Mouse (Mus musculus) hindbrain, embryonic 14.5 days (tissue): ENCODE measurements around the gene Prph. TPM values are rescaled to one million over a fixed set of nuclear protein-coding genes. Genes with fewer than 3 reads are reported as not detected.

Experiments
- ATAC-seq: fragments of 200-750 bp; cut with Nextera tagmentation; 2 replicates; pipeline ENCODE4 v1.8.0; 2017; ENCODE audit warnings: moderate number of reproducible peaks, mild to moderate bottlenecking, moderate TSS enrichment, moderate library complexity; ENCODE audit not compliant: low FRiP score
- DNase-seq: peaks from one replicate; pipeline ENCODE4 v3.0.0-alpha.2; 2015; ENCODE audit warnings: low spot score
- H3K27ac ChIP-seq: fragments of 300-500 bp; sonication (generic); 2 replicates; pipeline ENCODE4 v1.5.1; 2014; ENCODE audit warnings: mild to moderate bottlenecking, moderate library complexity
- H3K27me3 ChIP-seq: fragments of 300-500 bp; sonication (generic); 2 replicates; pipeline ENCODE4 v1.6.1; 2014; ENCODE audit warnings: mild to moderate bottlenecking, low read length, mixed read lengths; ENCODE audit not compliant: control insufficient read depth, insufficient read depth
- H3K36me3 ChIP-seq: fragments of 300-500 bp; sonication (generic); replicated peaks from 2 replicates; pipeline ENCODE4 v1.6.1; 2014; ENCODE audit not compliant: control insufficient read depth, insufficient read depth
- H3K4me1 ChIP-seq: fragments of 300-500 bp; sonication (generic); replicated peaks from 2 replicates; pipeline ENCODE4 v1.6.1; 2014; ENCODE audit warnings: antibody characterized with exemption, low read length, mixed read lengths; ENCODE audit not compliant: control insufficient read depth, insufficient read depth
- H3K4me2 ChIP-seq: fragments of 300-500 bp; sonication (generic); replicated peaks from 2 replicates; pipeline ENCODE4 v1.6.1; 2014; ENCODE audit warnings: mild to moderate bottlenecking, moderate library complexity
- H3K4me3 ChIP-seq: fragments of 300-500 bp; sonication (generic); replicated peaks from 2 replicates; pipeline ENCODE4 v1.5.1; 2014; ENCODE audit warnings: mild to moderate bottlenecking, low read length
- H3K9ac ChIP-seq: fragments of 300-500 bp; sonication (generic); 2 replicates; pipeline ENCODE4 v1.6.1; 2014
- H3K9me3 ChIP-seq: fragments of 300-500 bp; sonication (generic); 2 replicates; pipeline ENCODE4 v1.6.1; 2016; ENCODE audit warnings: low read length; ENCODE audit not compliant: control insufficient read depth
- WGBS: fragments of 180-500 bp; shearing (Covaris S2); extraction: QIAGEN DNeasy Blood & Tissue Kit; methylation state at CpG from one replicate; pipeline ENCODE4 v1.1.7; 2014; 5-methylcytosine and 5-hydroxymethylcytosine counted together
- polyA plus RNA-seq: library from polyadenylated mRNA; unstranded; fragments of >200 nt; fragmentation: Nextera tagmentation; extraction: Ambion mirVana; gene quantifications from 2 replicates; pipeline ENCODE4 v1.2.1, GENCODE M21; 2014

Gene Prph
- polyA plus RNA-seq, 1 experiment from 2014 or later = 77.9 TPM

DNA sequence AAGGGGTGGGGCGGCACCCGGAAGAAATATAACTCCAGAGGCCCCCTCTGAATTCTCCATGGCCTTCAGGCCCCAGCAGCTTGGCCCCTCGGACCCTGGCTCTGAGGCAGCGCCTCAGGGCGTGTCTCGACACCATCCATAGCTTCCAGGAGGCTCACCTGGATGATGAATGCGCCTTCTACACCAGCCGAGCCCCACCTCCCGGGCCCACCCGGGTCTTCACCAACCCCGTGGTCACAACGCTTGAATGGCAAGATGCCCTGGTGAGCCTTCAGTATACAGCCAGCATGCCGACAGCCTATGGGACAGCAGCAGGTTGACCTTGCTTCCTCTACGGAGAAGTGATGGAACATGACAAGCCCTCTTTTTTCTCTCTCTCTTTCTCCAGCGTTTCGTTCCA, 27.9 kb downstream of the Prph start:
- DNase-seq (no peak), ATAC-seq (peak; percentile 14; the same call in 1 of the 2 replicates)
- H3K9ac ChIP-seq = no peak overlapping the region
- H3K27me3 ChIP-seq = peaks cover 44% of the 10 kb centered on the region
- no peaks in the 10 kb centered on the region for H3K9me3 ChIP-seq
- no peaks in the 10 kb centered on the region for H3K36me3 ChIP-seq
- no peak overlapping the region for H3K4me3 ChIP-seq
- H3K4me2 ChIP-seq = no peak overlapping the region
- H3K27ac ChIP-seq = no peak overlapping the region
- 91% methylated on average over 16 of the region's 16 CpGs for WGBS
- H3K4me1 ChIP-seq = no peaks in the 10 kb centered on the region

DNA sequence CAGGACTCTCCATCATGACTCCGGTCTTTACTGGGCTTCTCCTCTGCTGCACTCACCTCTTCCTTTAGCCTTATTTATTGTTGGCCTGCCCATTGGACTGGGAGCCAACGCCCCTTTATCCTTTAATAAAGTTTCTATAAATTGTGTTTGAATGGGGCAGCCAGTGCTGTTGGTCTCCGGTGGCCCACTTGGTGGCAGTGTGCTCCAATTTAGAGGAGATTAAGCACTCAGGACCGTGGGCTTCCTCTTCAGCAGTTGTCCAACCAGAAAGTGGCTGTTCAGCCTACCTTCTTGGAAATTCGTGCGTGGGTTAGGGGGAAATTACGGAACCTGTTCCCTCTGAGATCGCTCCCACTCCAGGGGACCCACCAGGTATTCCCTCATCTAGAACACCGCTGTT, 28.3 kb downstream of the Prph start:
- DNase-seq (no peak), ATAC-seq (no peak)
- H3K27ac ChIP-seq = no peak overlapping the region
- peaks cover 48% of the 10 kb centered on the region for H3K27me3 ChIP-seq
- H3K36me3 ChIP-seq = no peaks in the 10 kb centered on the region
- no peak overlapping the region for H3K9ac ChIP-seq
- H3K4me2 ChIP-seq = no peak overlapping the region
- H3K9me3 ChIP-seq = no peaks in the 10 kb centered on the region
- H3K4me3 ChIP-seq = no peak overlapping the region
- 0 out of 2 replicates have a peak, but pooled peaks cover 4% of the 10 kb centered on the region for H3K4me1 ChIP-seq
- 72% methylated on average over 9 of the region's 9 CpGs for WGBS

DNA sequence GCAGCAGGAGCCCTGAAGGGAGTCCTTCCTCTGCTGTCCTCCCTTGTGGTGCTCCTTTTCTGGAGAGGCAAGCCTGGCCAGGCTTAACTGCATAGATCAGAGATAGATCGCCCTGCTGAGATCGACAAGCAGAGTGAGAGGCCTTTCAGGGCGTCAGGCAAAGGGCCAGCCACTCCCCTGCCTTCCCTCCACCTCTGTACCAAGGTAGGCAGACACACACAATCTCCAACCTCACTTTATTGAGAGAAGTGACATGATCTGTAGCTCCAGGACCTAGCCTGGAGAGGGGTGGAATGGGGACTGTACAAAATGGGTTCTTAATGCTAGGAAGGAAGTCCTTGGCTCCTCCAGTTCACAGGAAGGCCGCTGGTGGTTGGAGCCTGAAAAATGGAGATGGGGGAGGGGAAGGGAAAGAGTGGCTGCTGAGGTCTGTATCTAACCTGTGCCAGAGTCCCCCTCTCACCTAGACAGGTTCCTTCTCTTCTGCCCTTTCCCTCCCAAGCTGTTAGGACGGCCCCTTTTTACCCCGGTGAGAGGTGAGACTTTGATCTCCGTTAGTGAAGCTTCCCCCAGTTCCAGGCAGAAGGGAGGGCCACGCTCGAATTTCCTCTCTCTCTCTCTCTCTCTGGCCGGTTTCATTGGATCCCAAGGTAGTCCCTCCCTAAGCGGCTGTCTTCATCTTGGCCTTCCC, 29.0 kb downstream of the Prph start:
- Histone ChIP-seq H3K4me2 (no peak overlapping the region; the same call in 1 of the 2 replicates), H3K4me3 (no peak overlapping the region), H3K27me3 (peaks cover 55% of the 10 kb centered on the region), H3K4me1 (peaks cover 10% of the 10 kb centered on the region; the same call in 1 of the 2 replicates), H3K27ac (no peak overlapping the region), H3K36me3 (no peaks in the 10 kb centered on the region), H3K9me3 (no peaks in the 10 kb centered on the region), H3K9ac (no peak overlapping the region)
- ATAC-seq = no peak
- WGBS = 7% methylated on average over 11 of the region's 11 CpGs
- no peak for DNase-seq

DNA sequence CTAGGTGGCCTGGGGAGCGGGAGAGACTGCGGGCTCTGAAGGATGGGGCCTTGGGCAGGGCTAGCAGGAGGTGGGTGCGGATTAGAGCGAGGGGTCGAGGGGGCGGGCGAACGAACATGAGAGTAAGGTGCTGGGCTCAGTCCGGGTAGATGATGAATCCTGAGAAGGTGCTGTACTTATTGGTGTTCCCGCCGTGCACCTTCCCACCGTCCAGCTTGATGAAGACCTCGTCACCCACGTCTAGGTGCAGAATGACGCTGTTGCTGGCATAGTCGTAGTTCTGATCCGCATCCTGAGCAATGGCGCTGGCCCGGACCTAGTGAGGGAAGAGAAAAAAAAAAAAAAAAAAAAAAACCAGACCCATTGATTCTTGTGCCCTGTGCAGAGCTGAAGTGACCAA, 29.6 kb downstream of the Prph start:
- H3K27ac ChIP-seq = no peak overlapping the region
- no peaks in the 10 kb centered on the region for H3K36me3 ChIP-seq
- no peak for DNase-seq
- no peak overlapping the region for H3K4me3 ChIP-seq
- no peak overlapping the region; the same call in 1 of the 2 replicates for H3K4me2 ChIP-seq
- peaks cover 62% of the 10 kb centered on the region for H3K27me3 ChIP-seq
- no peak overlapping the region for H3K9ac ChIP-seq
- H3K4me1 ChIP-seq = peaks cover 13% of the 10 kb centered on the region; the same call in 1 of the 2 replicates
- 9% methylated on average over 18 of the region's 19 CpGs for WGBS
- no peaks in the 10 kb centered on the region for H3K9me3 ChIP-seq
- no peak for ATAC-seq

DNA sequence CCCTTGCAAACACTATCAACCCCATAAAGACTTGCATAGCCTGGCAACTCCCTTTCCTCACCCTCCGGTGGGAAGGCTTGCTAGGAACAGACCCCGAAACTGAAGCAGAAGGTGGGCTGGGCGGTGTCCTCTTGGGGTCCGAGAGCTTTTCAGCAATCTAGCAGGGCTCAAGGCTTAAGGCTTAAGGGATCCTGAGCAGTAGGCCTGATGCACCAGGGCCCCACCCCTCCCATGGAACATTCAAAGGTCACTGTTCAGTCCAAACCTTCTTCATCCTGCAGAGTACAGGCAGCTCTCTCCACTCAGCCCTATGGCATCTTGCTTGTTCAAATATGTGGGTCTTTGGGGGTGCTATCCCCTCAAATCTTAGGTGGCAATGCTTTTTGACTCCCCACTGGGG, 31.0 kb downstream of the Prph start:
- Histone ChIP-seq H3K9me3 (no peaks in the 10 kb centered on the region), H3K27me3 (peaks cover 66% of the 10 kb centered on the region), H3K27ac (no peak overlapping the region), H3K4me3 (no peak overlapping the region), H3K9ac (no peak overlapping the region), H3K4me2 (peak overlapping the region; percentile 12; the same call in 1 of the 2 replicates), H3K4me1 (peaks cover 13% of the 10 kb centered on the region; the same call in 1 of the 2 replicates), H3K36me3 (no peaks in the 10 kb centered on the region)
- no peak for DNase-seq
- 71% methylated on average over 4 of the region's 4 CpGs for WGBS
- ATAC-seq = no peak

DNA sequence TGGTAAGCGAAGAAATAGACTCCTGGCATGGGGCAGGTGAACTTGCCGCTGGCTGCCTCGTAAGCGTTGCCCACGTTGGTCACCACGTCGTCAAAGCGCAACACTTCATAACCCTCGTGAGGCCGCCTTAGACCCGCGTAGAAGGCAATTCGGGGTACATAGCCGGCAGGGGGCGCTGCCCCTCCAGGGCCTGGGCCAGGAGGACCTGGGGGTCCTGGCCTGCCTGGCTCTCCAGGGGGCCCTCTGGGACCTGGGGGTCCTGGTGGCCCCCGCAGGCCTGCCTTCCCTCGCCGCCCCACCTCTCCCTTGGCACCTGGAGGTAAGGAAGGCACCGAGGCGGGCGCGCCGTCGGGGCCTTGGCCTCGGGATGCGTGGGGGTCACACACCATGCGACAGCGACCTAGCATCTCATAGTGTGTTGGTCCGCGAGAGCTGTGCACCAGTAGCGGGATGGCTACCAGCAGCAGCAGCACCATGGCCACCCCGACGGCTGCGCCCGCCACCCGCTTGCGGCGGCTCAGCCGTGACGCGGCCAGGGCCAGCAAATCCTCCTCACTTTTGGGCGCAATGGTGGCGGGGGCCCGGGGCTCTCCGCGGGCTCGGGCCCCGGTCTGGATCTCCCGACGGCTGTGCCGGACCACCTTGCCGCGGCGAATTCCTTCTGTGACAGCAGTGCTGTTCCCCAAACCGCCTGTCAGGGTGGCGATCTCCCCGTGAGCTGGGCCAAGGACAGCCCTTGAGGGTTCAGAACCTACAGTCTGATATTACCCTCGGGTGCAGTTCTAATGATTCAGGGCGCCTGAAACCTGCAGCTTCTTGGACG, 32.5 kb downstream of the Prph start, which contains the start of gene C1ql4:
Gene C1ql4, minus strand, starts transcription at position 565 of the 823 bp plus-strand sequence.
- H3K4me1 ChIP-seq = peaks cover 13% of the 10 kb centered on the region; the same call in 1 of the 2 replicates
- WGBS = 7% methylated on average over 60 of the region's 60 CpGs
- H3K4me3 ChIP-seq = peak within 1 kb of the TSS; percentile 24
- peak within 1 kb of the TSS; percentile 46 for H3K4me2 ChIP-seq
- H3K9me3 ChIP-seq = no peaks in the 10 kb centered on the region
- no peaks in the 10 kb centered on the region for H3K36me3 ChIP-seq
- H3K27ac ChIP-seq = no peak within 1 kb of the TSS
- H3K27me3 ChIP-seq = peaks cover 72% of the 10 kb centered on the region
- no peak for DNase-seq
- no peak for ATAC-seq
- peak within 1 kb of the TSS; percentile 39; the same call in 1 of the 2 replicates for H3K9ac ChIP-seq

DNA sequence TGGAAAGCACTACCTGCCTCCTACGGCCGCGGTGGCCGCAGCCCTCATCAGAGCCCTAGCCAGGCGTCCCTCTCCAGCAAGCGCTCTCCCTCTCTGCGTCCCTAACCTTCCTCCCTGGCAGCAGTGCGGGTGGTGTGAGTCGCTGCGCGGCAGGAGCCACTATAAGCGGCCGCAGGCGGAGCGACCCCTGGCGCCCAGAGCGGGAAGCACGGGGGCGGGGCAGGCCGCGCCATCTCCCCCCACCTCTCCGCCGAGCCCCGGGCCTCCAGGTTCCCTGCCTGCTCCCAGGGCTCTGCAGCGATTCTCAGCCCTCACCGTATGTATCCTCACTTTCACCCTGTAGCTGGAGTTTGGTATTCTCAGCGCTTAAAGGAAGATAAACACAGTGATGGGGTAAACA, 33.3 kb downstream of the Prph start:
- H3K27me3 ChIP-seq = peaks cover 75% of the 10 kb centered on the region
- peak overlapping the region; percentile 24 for H3K4me3 ChIP-seq
- DNase-seq (peak; percentile 80), ATAC-seq (peak; percentile 64)
- peak overlapping the region; percentile 39; the same call in 1 of the 2 replicates for H3K9ac ChIP-seq
- under 1% methylated on average over 27 of the region's 27 CpGs for WGBS
- no peak overlapping the region for H3K27ac ChIP-seq
- no peaks in the 10 kb centered on the region for H3K36me3 ChIP-seq
- H3K4me2 ChIP-seq = peak overlapping the region; percentile 46
- no peaks in the 10 kb centered on the region for H3K9me3 ChIP-seq
- peaks cover 17% of the 10 kb centered on the region for H3K4me1 ChIP-seq

DNA sequence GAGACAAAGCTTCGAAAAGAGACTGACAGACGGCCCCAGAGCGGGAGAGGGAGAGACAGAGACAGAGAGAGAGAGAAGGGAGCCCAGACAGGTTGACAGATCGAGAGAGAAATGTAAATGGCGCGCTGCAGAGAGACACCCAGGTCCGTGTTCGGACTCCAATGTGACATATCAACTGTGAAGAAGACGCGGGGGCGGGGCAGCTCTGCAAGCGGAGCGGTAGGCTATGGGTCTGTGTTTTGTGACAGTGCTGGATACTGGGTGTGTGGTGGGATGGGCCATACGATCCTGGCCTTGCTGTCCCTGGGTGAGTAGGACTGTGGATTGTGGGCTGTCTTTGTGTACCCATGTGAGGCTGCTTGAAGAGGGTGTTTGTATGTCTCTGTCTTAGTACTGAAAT, 34.1 kb downstream of the Prph start:
- 9% methylated on average over 14 of the region's 14 CpGs for WGBS
- peaks cover 74% of the 10 kb centered on the region for H3K27me3 ChIP-seq
- peaks cover 25% of the 10 kb centered on the region for H3K4me1 ChIP-seq
- no peak for ATAC-seq
- H3K9ac ChIP-seq = 0 out of 2 replicates have a peak overlapping the region, but pooled peaks have one; percentile 39
- DNase-seq = no peak
- 0 out of 2 replicates have a peak overlapping the region, but pooled peaks have one; percentile 6 for H3K27ac ChIP-seq
- no peaks in the 10 kb centered on the region for H3K36me3 ChIP-seq
- no peaks in the 10 kb centered on the region for H3K9me3 ChIP-seq
- no peak overlapping the region for H3K4me3 ChIP-seq
- H3K4me2 ChIP-seq = peak overlapping the region; percentile 46; the same call in 1 of the 2 replicates

DNA sequence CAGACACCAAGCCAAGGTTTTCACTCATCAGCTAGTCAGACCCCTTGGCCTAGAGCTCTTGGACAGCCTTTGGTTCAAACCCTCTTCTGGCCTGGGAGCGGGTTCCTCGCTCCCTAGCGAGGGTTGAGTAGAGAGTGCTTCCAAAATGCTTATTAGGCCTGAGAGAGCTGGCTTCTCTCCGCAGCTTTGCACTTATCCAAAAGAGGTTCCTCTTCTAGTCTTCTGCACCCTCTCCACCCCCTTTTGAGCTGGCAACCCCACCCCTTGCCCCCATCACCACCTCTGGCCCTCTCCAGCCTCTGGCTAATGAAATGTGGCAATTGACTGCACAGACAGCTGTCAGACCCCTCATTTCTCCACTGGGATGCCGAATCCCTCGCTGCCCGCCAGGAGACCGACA, 37.9 kb downstream of the Prph start, which contains the start of gene Dnajc22:
Gene Dnajc22, plus strand, starts transcription at position 301 of the 400 bp plus-strand sequence.
- Histone ChIP-seq H3K36me3 (no peaks in the 10 kb centered on the region), H3K4me3 (peak within 1 kb of the TSS; percentile 42), H3K4me2 (peak within 1 kb of the TSS; percentile 94), H3K9me3 (no peaks in the 10 kb centered on the region), H3K27me3 (peaks cover 70% of the 10 kb centered on the region), H3K4me1 (peaks cover 54% of the 10 kb centered on the region), H3K9ac (peak within 1 kb of the TSS; percentile 57), H3K27ac (peak within 1 kb of the TSS; percentile 63)
- WGBS = 21% methylated on average over 8 of the region's 8 CpGs
- ATAC-seq (no peak), DNase-seq (no peak)
